Mouse (Mus musculus): Measurements from ENCODE around the gene Gm10392.

GRCm38 (mm10) chr11:77512891-77513810 is 5.8 kb downstream of the Gm10392 start:
- TF ChIP-seq MAFK (IDR thresholded peaks at IDR 0.05; ENCODE audit: insufficient read depth, low read depth, low read length) (no peak), ZC3H11A (IDR thresholded peaks at IDR 0.05; ENCODE audit: borderline replicate concordance, low read depth, low read length) (no peak), HCFC1 (IDR thresholded peaks at IDR 0.05; ENCODE audit: borderline replicate concordance, insufficient read depth, low read length) (no peak), ZNF384 (IDR thresholded peaks at IDR 0.05; ENCODE audit: low read depth, low read length) (no peak)

Data from ES-E14 (cell line).